Mouse (Mus musculus): ENCODE results near the gene Rhoq. TPM values are rescaled to one million over a fixed set of nuclear protein-coding genes. Genes with fewer than 3 reads are reported as not detected.

The Rhoq gene
- polyA plus RNA-seq, 1 experiment from 2014 or later = 37.8 TPM

GRCm38 (mm10) chr17:86973097-86973496 is 10.2 kb downstream of the Rhoq start:
- no peak for ATAC-seq (ENCODE audit: low read depth)

GRCm38 (mm10) chr17:86976387-86976786 is 13.5 kb downstream of the Rhoq start:
- ATAC-seq (ENCODE audit: low read depth) (no peak), DNase-seq (ENCODE audit: low spot score) (no peak)
- no peaks in the 10 kb centered on the region for H3K27me3 ChIP-seq (replicated peaks; ENCODE audit: control insufficient read depth, insufficient read depth, low read length)
- H3K4me3 ChIP-seq (ENCODE audit: low read depth, low read length) = no peak overlapping the region
- no peaks in the 10 kb centered on the region for H3K9me3 ChIP-seq (ENCODE audit: control insufficient read depth, low read length)
- H3K4me2 ChIP-seq (ENCODE audit: low read depth, low read length) = no peak overlapping the region
- no peak overlapping the region for H3K9ac ChIP-seq (ENCODE audit: low read depth, low read length)
- no peaks in the 10 kb centered on the region for H3K4me1 ChIP-seq (ENCODE audit: control insufficient read depth, insufficient read depth, low read length)
- 71% methylated on average over 10 of the region's 10 CpGs for WGBS
- no peak overlapping the region for H3K27ac ChIP-seq (replicated peaks; ENCODE audit: low read depth, low read length)
- peaks cover 34% of the 10 kb centered on the region for H3K36me3 ChIP-seq (ENCODE audit: control insufficient read depth, insufficient read depth, low read length)

More at GRCm38 (mm10) chr17:86973097-86973496, 10.2 kb downstream of the Rhoq start:
- Histone ChIP-seq H3K9me3 (ENCODE audit: control insufficient read depth, low read length) (no peaks in the 10 kb centered on the region), H3K9ac (ENCODE audit: low read depth, low read length) (no peak overlapping the region), H3K4me1 (ENCODE audit: control insufficient read depth, insufficient read depth, low read length) (peaks cover 4% of the 10 kb centered on the region; the same call in 1 of the 2 replicates), H3K4me3 (ENCODE audit: low read depth, low read length) (no peak overlapping the region), H3K27ac (replicated peaks; ENCODE audit: low read depth, low read length) (no peak overlapping the region), H3K4me2 (ENCODE audit: low read depth, low read length) (no peak overlapping the region), H3K36me3 (ENCODE audit: control insufficient read depth, insufficient read depth, low read length) (peaks cover 32% of the 10 kb centered on the region), H3K27me3 (replicated peaks; ENCODE audit: control insufficient read depth, insufficient read depth, low read length) (no peaks in the 10 kb centered on the region)
- WGBS = 96% methylated on average over 2 of the region's 2 CpGs
- no peak for DNase-seq (ENCODE audit: low spot score)

GRCm38 (mm10) chr17:86978496-86978895 is 15.6 kb downstream of the Rhoq start:
- no peak for DNase-seq (ENCODE audit: low spot score)
- Histone ChIP-seq H3K9me3 (ENCODE audit: control insufficient read depth, low read length) (no peaks in the 10 kb centered on the region), H3K4me1 (ENCODE audit: control insufficient read depth, insufficient read depth, low read length) (no peaks in the 10 kb centered on the region), H3K36me3 (ENCODE audit: control insufficient read depth, insufficient read depth, low read length) (peaks cover 47% of the 10 kb centered on the region), H3K4me2 (ENCODE audit: low read depth, low read length) (no peak overlapping the region), H3K9ac (ENCODE audit: low read depth, low read length) (no peak overlapping the region), H3K4me3 (ENCODE audit: low read depth, low read length) (no peak overlapping the region), H3K27ac (replicated peaks; ENCODE audit: low read depth, low read length) (no peak overlapping the region), H3K27me3 (replicated peaks; ENCODE audit: control insufficient read depth, insufficient read depth, low read length) (no peaks in the 10 kb centered on the region)
- no peak for ATAC-seq (ENCODE audit: low read depth)
- 91% methylated on average over 6 of the region's 6 CpGs for WGBS

- DNase-seq (ENCODE audit: low spot score) (no peak), ATAC-seq (ENCODE audit: low read depth) (no peak)
- no peak overlapping the region for H3K27ac ChIP-seq (replicated peaks; ENCODE audit: low read depth, low read length)
- H3K4me3 ChIP-seq (ENCODE audit: low read depth, low read length) = no peak overlapping the region
- no peaks in the 10 kb centered on the region for H3K27me3 ChIP-seq (replicated peaks; ENCODE audit: control insufficient read depth, insufficient read depth, low read length)
- no peak overlapping the region for H3K9ac ChIP-seq (ENCODE audit: low read depth, low read length)
- WGBS = 100% methylated on average over 1 of the region's 1 CpGs
- no peaks in the 10 kb centered on the region for H3K9me3 ChIP-seq (ENCODE audit: control insufficient read depth, low read length)
- no peak overlapping the region for H3K4me2 ChIP-seq (ENCODE audit: low read depth, low read length)
- H3K36me3 ChIP-seq (ENCODE audit: control insufficient read depth, insufficient read depth, low read length) = peaks cover 36% of the 10 kb centered on the region
- H3K4me1 ChIP-seq (ENCODE audit: control insufficient read depth, insufficient read depth, low read length) = no peaks in the 10 kb centered on the region; the same call in 1 of the 2 replicates
Observed at GRCm38 (mm10) chr17:86981205-86981604, 18.3 kb downstream of the Rhoq start.

- 93% methylated on average over 2 of the region's 2 CpGs for WGBS
- Histone ChIP-seq H3K27ac (replicated peaks; ENCODE audit: low read depth, low read length) (no peak overlapping the region), H3K4me3 (ENCODE audit: low read depth, low read length) (no peak overlapping the region), H3K4me2 (ENCODE audit: low read depth, low read length) (no peak overlapping the region), H3K36me3 (ENCODE audit: control insufficient read depth, insufficient read depth, low read length) (peaks cover 32% of the 10 kb centered on the region), H3K9ac (ENCODE audit: low read depth, low read length) (no peak overlapping the region), H3K4me1 (ENCODE audit: control insufficient read depth, insufficient read depth, low read length) (no peaks in the 10 kb centered on the region; the same call in 1 of the 2 replicates), H3K27me3 (replicated peaks; ENCODE audit: control insufficient read depth, insufficient read depth, low read length) (no peaks in the 10 kb centered on the region), H3K9me3 (ENCODE audit: control insufficient read depth, low read length) (no peaks in the 10 kb centered on the region)
- DNase-seq (ENCODE audit: low spot score) (no peak), ATAC-seq (ENCODE audit: low read depth) (no peak)
Observed at GRCm38 (mm10) chr17:86981701-86982100, 18.8 kb downstream of the Rhoq start.

GRCm38 (mm10) chr17:86982497-86982896 is 19.6 kb downstream of the Rhoq start:
- Histone ChIP-seq H3K4me1 (ENCODE audit: control insufficient read depth, insufficient read depth, low read length) (no peaks in the 10 kb centered on the region; the same call in 1 of the 2 replicates), H3K9me3 (ENCODE audit: control insufficient read depth, low read length) (no peaks in the 10 kb centered on the region), H3K9ac (ENCODE audit: low read depth, low read length) (no peak overlapping the region), H3K36me3 (ENCODE audit: control insufficient read depth, insufficient read depth, low read length) (peaks cover 32% of the 10 kb centered on the region), H3K27me3 (replicated peaks; ENCODE audit: control insufficient read depth, insufficient read depth, low read length) (no peaks in the 10 kb centered on the region), H3K27ac (replicated peaks; ENCODE audit: low read depth, low read length) (no peak overlapping the region), H3K4me3 (ENCODE audit: low read depth, low read length) (no peak overlapping the region), H3K4me2 (ENCODE audit: low read depth, low read length) (no peak overlapping the region)
- 71% methylated on average over 9 of the region's 9 CpGs for WGBS
- DNase-seq (ENCODE audit: low spot score) = no peak
- no peak for ATAC-seq (ENCODE audit: low read depth)

GRCm38 (mm10) chr17:86986449-86987138 is 23.7 kb downstream of the Rhoq start:
- Histone ChIP-seq H3K9ac (ENCODE audit: low read depth, low read length) (0 out of 2 replicates have a peak overlapping the region, but pooled peaks have one; percentile 14), H3K27me3 (replicated peaks; ENCODE audit: control insufficient read depth, insufficient read depth, low read length) (no peaks in the 10 kb centered on the region), H3K4me2 (ENCODE audit: low read depth, low read length) (no peak overlapping the region), H3K36me3 (ENCODE audit: control insufficient read depth, insufficient read depth, low read length) (peaks cover 16% of the 10 kb centered on the region), H3K27ac (replicated peaks; ENCODE audit: low read depth, low read length) (peak overlapping the region; percentile 56), H3K4me1 (ENCODE audit: control insufficient read depth, insufficient read depth, low read length) (no peaks in the 10 kb centered on the region; the same call in none of the 2 replicates), H3K4me3 (ENCODE audit: low read depth, low read length) (no peak overlapping the region), H3K9me3 (ENCODE audit: control insufficient read depth, low read length) (no peaks in the 10 kb centered on the region)
- ATAC-seq (ENCODE audit: low read depth) (peak; percentile 69), DNase-seq (ENCODE audit: low spot score) (peak; percentile 75)
- WGBS = 48% methylated on average over 17 of the region's 17 CpGs

- peak; percentile 35 for DNase-seq (ENCODE audit: low spot score)
- ATAC-seq (ENCODE audit: low read depth) = no peak; the same call in 1 of the 2 replicates
- H3K36me3 ChIP-seq (ENCODE audit: control insufficient read depth, insufficient read depth, low read length) = peaks cover 8% of the 10 kb centered on the region; the same call in 1 of the 2 replicates
- no peaks in the 10 kb centered on the region for H3K9me3 ChIP-seq (ENCODE audit: control insufficient read depth, low read length)
- no peak overlapping the region for H3K4me2 ChIP-seq (ENCODE audit: low read depth, low read length)
- no peak overlapping the region for H3K27ac ChIP-seq (replicated peaks; ENCODE audit: low read depth, low read length)
- H3K9ac ChIP-seq (ENCODE audit: low read depth, low read length) = no peak overlapping the region
- no peak overlapping the region for H3K4me3 ChIP-seq (ENCODE audit: low read depth, low read length)
- H3K27me3 ChIP-seq (replicated peaks; ENCODE audit: control insufficient read depth, insufficient read depth, low read length) = no peaks in the 10 kb centered on the region
- WGBS = 81% methylated on average over 5 of the region's 5 CpGs
- H3K4me1 ChIP-seq (ENCODE audit: control insufficient read depth, insufficient read depth, low read length) = peaks cover under 1% of the 10 kb centered on the region
Observed at GRCm38 (mm10) chr17:86988161-86988560, 25.3 kb downstream of the Rhoq start.
